26 mouse cellular contexts compared by ENCODE assay signal in the genomic region with DNA sequence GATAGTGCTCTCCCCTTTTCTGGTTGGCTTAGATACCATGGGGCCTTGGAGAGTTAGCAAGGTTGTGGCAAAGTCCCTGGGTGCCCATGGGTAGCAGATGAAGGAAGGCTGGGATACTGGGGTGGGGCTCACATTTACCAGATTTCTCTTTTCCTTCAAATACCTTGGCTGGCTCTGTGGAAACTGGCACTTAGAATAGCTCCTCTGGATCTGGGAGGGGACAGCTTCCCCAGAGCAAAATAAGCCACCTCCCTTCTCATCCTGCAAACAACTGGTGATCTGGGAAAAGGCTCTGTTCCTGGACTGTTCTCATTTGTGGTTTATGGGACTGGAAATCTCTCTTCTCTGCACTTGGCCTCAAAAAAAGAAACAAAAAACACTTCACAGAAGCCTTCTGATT. TPM values are rescaled to one million over a fixed set of nuclear protein-coding genes. Genes with fewer than 3 reads are reported as not detected.
DNase-seq lines count a peak whose midpoint lies in the region; ATAC-seq and TF ChIP-seq lines count a peak whose summit lies in the region.
"Had no signal": no experiment of that assay in that cellular context is flagged by ENCODE, and none has a peak within 500 bp of the region (broad histone marks: within the 10 kb centered on the region; RNA-seq: fewer than 3 reads in every experiment).

No protein-coding gene starts in this region.

- H3K4me3 ChIP-seq in hindbrain, embryonic 14.5 days (replicated peaks; ENCODE audit: low read length), result no peak overlapping the region
- no peak overlapping the region for H3K4me3 ChIP-seq in hindbrain, embryonic 11.5 days (ENCODE audit: low read depth, low read length)
- H3K4me3 ChIP-seq in midbrain, postnatal 0 days (ENCODE audit: low read depth, low read length), result no peak overlapping the region
- H3K4me3 ChIP-seq in midbrain, embryonic 11.5 days (ENCODE audit: low read depth, low read length), result no peak overlapping the region
- H3K4me3 ChIP-seq in layer of hippocampus, adult 2 months, result no peak overlapping the region
- H3K4me3 ChIP-seq: embryonic facial prominence, embryonic 12.5 days; forebrain, embryonic 12.5 days; hindbrain, embryonic 12.5 days had no signal

- DNase-seq in heart, adult 18-20 months, result peak; percentile 36 to 54
- DNase-seq in heart, postnatal 36 days, result no peak
- no peak for DNase-seq in hindbrain, embryonic 14.5 days (ENCODE audit: low spot score)
- no peak for DNase-seq in hindbrain, embryonic 11.5 days (ENCODE audit: low spot score)
- DNase-seq in midbrain, postnatal 0 days (ENCODE audit: low spot score), result no peak
- no peak for DNase-seq in midbrain, embryonic 11.5 days (ENCODE audit: low spot score, missing footprints)
- no peak for DNase-seq in layer of hippocampus, adult 2 months (ENCODE audit: low spot score in 2 of 2)
- DNase-seq: adrenal gland, adult 8-10 months; adrenal gland, postnatal 36 days; cerebellum, adult 11 months; cerebellum, adult 8-10 months; embryo, embryonic 11 days; gastrocnemius, postnatal 14 days; heart, postnatal 10 days had no signal

- no peaks in the 10 kb centered on the region for H3K4me1 ChIP-seq in hindbrain, embryonic 14.5 days (replicated peaks; ENCODE audit: control insufficient read depth, insufficient read depth, low read length)
- no peaks in the 10 kb centered on the region for H3K4me1 ChIP-seq in hindbrain, embryonic 11.5 days (replicated peaks; ENCODE audit: control insufficient read depth, insufficient read depth, low read length)
- no peaks in the 10 kb centered on the region for H3K4me1 ChIP-seq in midbrain, postnatal 0 days (ENCODE audit: insufficient read depth, low read length)
- peaks cover 3% of the 10 kb centered on the region for H3K4me1 ChIP-seq in midbrain, embryonic 11.5 days (ENCODE audit: control insufficient read depth, insufficient read depth, low read length)
- H3K4me1 ChIP-seq: embryonic facial prominence, embryonic 12.5 days; hindbrain, embryonic 12.5 days had no signal

- TF ChIP-seq CTCF in midbrain, postnatal 0 days (IDR thresholded peaks at IDR 0.05), result no peak
- TF ChIP-seq CTCF in layer of hippocampus, adult 2 months (conservative IDR thresholded peaks at IDR 0.05), result no peak

- H3K9me3 ChIP-seq in hindbrain, embryonic 14.5 days (ENCODE audit: control insufficient read depth, low read length), result no peaks in the 10 kb centered on the region
- no peaks in the 10 kb centered on the region for H3K9me3 ChIP-seq in hindbrain, embryonic 11.5 days (ENCODE audit: control insufficient read depth, low read length)
- no peaks in the 10 kb centered on the region for H3K9me3 ChIP-seq in midbrain, postnatal 0 days (ENCODE audit: low read length)
- no peaks in the 10 kb centered on the region for H3K9me3 ChIP-seq in midbrain, embryonic 11.5 days (ENCODE audit: control insufficient read depth, low read length)
- H3K9me3 ChIP-seq: embryonic facial prominence, embryonic 12.5 days; forebrain, embryonic 12.5 days; hindbrain, embryonic 12.5 days had no signal

- no peak overlapping the region for H3K9ac ChIP-seq in hindbrain, embryonic 14.5 days
- no peak overlapping the region for H3K9ac ChIP-seq in hindbrain, embryonic 11.5 days (ENCODE audit: low read depth, low read length)
- 0 out of 2 replicates have a peak overlapping the region, but pooled peaks have one; percentile 8 for H3K9ac ChIP-seq in midbrain, postnatal 0 days (replicated peaks; ENCODE audit: low read length, poor library complexity, severe bottlenecking)
- H3K9ac ChIP-seq in midbrain, embryonic 11.5 days (ENCODE audit: low read length), result no peak overlapping the region
- H3K9ac ChIP-seq: embryonic facial prominence, embryonic 12.5 days; forebrain, embryonic 12.5 days; hindbrain, embryonic 12.5 days had no signal

- 0 out of 2 replicates have a peak overlapping the region, but pooled peaks have one; percentile 14 for H3K27ac ChIP-seq in hindbrain, embryonic 14.5 days
- no peak overlapping the region for H3K27ac ChIP-seq in hindbrain, embryonic 11.5 days (ENCODE audit: low read depth, low read length)
- H3K27ac ChIP-seq in midbrain, postnatal 0 days (ENCODE audit: low read depth, low read length), result no peak overlapping the region
- no peak overlapping the region for H3K27ac ChIP-seq in midbrain, embryonic 11.5 days (ENCODE audit: low read depth, low read length)
- no peak overlapping the region for H3K27ac ChIP-seq in layer of hippocampus, adult 2 months
- H3K27ac ChIP-seq: embryonic facial prominence, embryonic 12.5 days; forebrain, embryonic 12.5 days; hindbrain, embryonic 12.5 days had no signal

- H3K27me3 ChIP-seq in hindbrain, embryonic 14.5 days (ENCODE audit: control insufficient read depth, insufficient read depth, low read length), result peaks cover 17% of the 10 kb centered on the region
- H3K27me3 ChIP-seq in hindbrain, embryonic 11.5 days (ENCODE audit: control insufficient read depth, insufficient read depth, low read length), result peaks cover 10% of the 10 kb centered on the region
- H3K27me3 ChIP-seq in midbrain, postnatal 0 days (ENCODE audit: insufficient read depth, low read length), result peaks cover 15% of the 10 kb centered on the region
- peaks cover 3% of the 10 kb centered on the region; the same call in 1 of the 2 replicates for H3K27me3 ChIP-seq in midbrain, embryonic 11.5 days (ENCODE audit: control insufficient read depth, insufficient read depth, low read length)

- no peak for ATAC-seq in hindbrain, embryonic 14.5 days (ENCODE audit: low FRiP score)
- no peak for ATAC-seq in hindbrain, embryonic 11.5 days (ENCODE audit: low FRiP score)
- no peak for ATAC-seq in midbrain, postnatal 0 days (ENCODE audit: low FRiP score)
- ATAC-seq in midbrain, embryonic 11.5 days (ENCODE audit: low FRiP score), result no peak
- ATAC-seq: forebrain, embryonic 16.5 days; inflammation-experienced regulatory T-cells, adult 6 months; intestine, postnatal 0 days had no signal

- H3K4me2 ChIP-seq in hindbrain, embryonic 14.5 days (replicated peaks), result no peak overlapping the region
- no peak overlapping the region for H3K4me2 ChIP-seq in hindbrain, embryonic 11.5 days (replicated peaks; ENCODE audit: low read depth, low read length)
- H3K4me2 ChIP-seq in midbrain, postnatal 0 days (ENCODE audit: low read depth, low read length, poor library complexity, severe bottlenecking), result no peak overlapping the region
- no peak overlapping the region for H3K4me2 ChIP-seq in midbrain, embryonic 11.5 days
- H3K4me2 ChIP-seq: embryonic facial prominence, embryonic 12.5 days; forebrain, embryonic 12.5 days; hindbrain, embryonic 12.5 days had no signal

- no peaks in the 10 kb centered on the region for H3K36me3 ChIP-seq in hindbrain, embryonic 14.5 days (replicated peaks; ENCODE audit: control insufficient read depth, insufficient read depth)
- no peaks in the 10 kb centered on the region for H3K36me3 ChIP-seq in hindbrain, embryonic 11.5 days (ENCODE audit: control insufficient read depth, insufficient read depth, low read length)
- H3K36me3 ChIP-seq in midbrain, postnatal 0 days (ENCODE audit: insufficient read depth, low read length), result no peaks in the 10 kb centered on the region
- no peaks in the 10 kb centered on the region for H3K36me3 ChIP-seq in midbrain, embryonic 11.5 days (ENCODE audit: control insufficient read depth, insufficient read depth, low read length)
- H3K36me3 ChIP-seq: embryonic facial prominence, embryonic 12.5 days; forebrain, embryonic 12.5 days; hindbrain, embryonic 12.5 days had no signal

- intact Hi-C loops in heart, postnatal 36 days (cut with DNase I), result no loop called here

RNA-seq across cellular contexts. Expression of a gene that starts 4.1 kb away (rescaled TPM):
- total RNA-seq in heart, adult 18-20 months (2021), result 1 to 10 TPM; 5.4 to 6.7 TPM
- 1 to 10 TPM; 6.3 to 6.7 TPM for total RNA-seq in heart, postnatal 36 days (2021)
- 0.75 and 1.5 TPM in 2 replicates for polyA plus RNA-seq in hindbrain, embryonic 14.5 days (2014; fragmentation: Nextera tagmentation; extraction: Ambion mirVana)
- not detected in 2 replicates for polyA plus RNA-seq in hindbrain, embryonic 11.5 days (2014; fragmentation: Nextera tagmentation; extraction: Ambion mirVana)
- total RNA-seq in midbrain, postnatal 0 days (2014; rRNA removed), result 1.1 and 2.2 TPM in 2 replicates
- polyA plus RNA-seq in midbrain, postnatal 0 days (2015; fragmentation: Nextera tagmentation; extraction: Ambion mirVana), result 1.6 and 1.8 TPM in 2 replicates
- polyA plus RNA-seq in midbrain, embryonic 11.5 days (2014; fragmentation: Nextera tagmentation; extraction: Ambion mirVana), result 0.17 and 0.29 TPM in 2 replicates
- 1 to 10 TPM; 5.2 TPM for total RNA-seq in layer of hippocampus, adult 2 months (2021)
- total RNA-seq: common myeloid progenitor, adult 5-6 weeks; granulocyte monocyte progenitor cell, adult 5-6 weeks had no signal
- polyA plus RNA-seq: inflammation-experienced regulatory T-cells, adult 6 months had no signal

RNA-seq across cellular contexts. Expression of a gene that starts 26.0 kb away (rescaled TPM):
- not detected for total RNA-seq in heart, adult 18-20 months (2021)
- not detected for total RNA-seq in heart, postnatal 36 days (2021)
- not detected in 2 replicates for polyA plus RNA-seq in hindbrain, embryonic 14.5 days (2014; fragmentation: Nextera tagmentation; extraction: Ambion mirVana)
- 0.03 TPM in 1 of 2 replicates, not detected in the other for polyA plus RNA-seq in hindbrain, embryonic 11.5 days (2014; fragmentation: Nextera tagmentation; extraction: Ambion mirVana)
- total RNA-seq in midbrain, postnatal 0 days (2014; rRNA removed), result under 0.01 TPM in 1 of 2 replicates, not detected in the other
- polyA plus RNA-seq in midbrain, postnatal 0 days (2015; fragmentation: Nextera tagmentation; extraction: Ambion mirVana), result not detected in 2 replicates
- 0.03 and 0.08 TPM in 2 replicates for polyA plus RNA-seq in midbrain, embryonic 11.5 days (2014; fragmentation: Nextera tagmentation; extraction: Ambion mirVana)
- not detected for total RNA-seq in layer of hippocampus, adult 2 months (2021)
- total RNA-seq: adrenal gland, postnatal 36 days; common myeloid progenitor, adult 5-6 weeks; granulocyte monocyte progenitor cell, adult 5-6 weeks had no signal
- polyA plus RNA-seq: embryonic facial prominence, embryonic 12.5 days; forebrain, embryonic 16.5 days; heart, embryonic 14.5 days; hindbrain, embryonic 12.5 days; inflammation-experienced regulatory T-cells, adult 6 months; intestine, postnatal 0 days; kidney, embryonic 14.5 days had no signal

RNA-seq across cellular contexts. Expression of a gene that starts 34.2 kb away (rescaled TPM):
- under 1 TPM in 1 of 2 experiments, not detected in 1; 0.44 TPM for total RNA-seq in heart, adult 18-20 months (2021)
- not detected for total RNA-seq in heart, postnatal 36 days (2021)
- not detected in 2 replicates for polyA plus RNA-seq in hindbrain, embryonic 14.5 days (2014; fragmentation: Nextera tagmentation; extraction: Ambion mirVana)
- polyA plus RNA-seq in hindbrain, embryonic 11.5 days (2014; fragmentation: Nextera tagmentation; extraction: Ambion mirVana), result 0.11 TPM in 1 of 2 replicates, not detected in the other
- not detected in 2 replicates for total RNA-seq in midbrain, postnatal 0 days (2014; rRNA removed)
- not detected in 2 replicates for polyA plus RNA-seq in midbrain, postnatal 0 days (2015; fragmentation: Nextera tagmentation; extraction: Ambion mirVana)
- polyA plus RNA-seq in midbrain, embryonic 11.5 days (2014; fragmentation: Nextera tagmentation; extraction: Ambion mirVana), result 0.14 TPM in 1 of 2 replicates, not detected in the other
- not detected for total RNA-seq in layer of hippocampus, adult 2 months (2021)
- total RNA-seq: common myeloid progenitor, adult 5-6 weeks; ES-E14; gastrocnemius, postnatal 14 days; granulocyte monocyte progenitor cell, adult 5-6 weeks; heart, postnatal 10 days had no signal
- polyA plus RNA-seq: embryonic facial prominence, embryonic 12.5 days; forebrain, embryonic 12.5 days; forebrain, embryonic 16.5 days; frontal cortex, adult 2 months; heart, embryonic 14.5 days; hindbrain, embryonic 12.5 days; inflammation-experienced regulatory T-cells, adult 6 months; intestine, postnatal 0 days; kidney, embryonic 14.5 days had no signal

Comparison
In these comparisons a context has a peak if more than half of its experiments do, and no peak if none do; other contexts are left out.
1. DNase-seq: peak in heart, adult 18-20 months (2 of 2); none in heart, postnatal 36 days (0 of 2), hindbrain, embryonic 14.5 days (single experiment), hindbrain, embryonic 11.5 days (single experiment), midbrain, postnatal 0 days (single experiment), midbrain, embryonic 11.5 days (single experiment) and layer of hippocampus, adult 2 months (0 of 2).